Mouse (Mus musculus): ENCODE results near the gene Fbxl22.

Gene Fbxl22

DNA sequence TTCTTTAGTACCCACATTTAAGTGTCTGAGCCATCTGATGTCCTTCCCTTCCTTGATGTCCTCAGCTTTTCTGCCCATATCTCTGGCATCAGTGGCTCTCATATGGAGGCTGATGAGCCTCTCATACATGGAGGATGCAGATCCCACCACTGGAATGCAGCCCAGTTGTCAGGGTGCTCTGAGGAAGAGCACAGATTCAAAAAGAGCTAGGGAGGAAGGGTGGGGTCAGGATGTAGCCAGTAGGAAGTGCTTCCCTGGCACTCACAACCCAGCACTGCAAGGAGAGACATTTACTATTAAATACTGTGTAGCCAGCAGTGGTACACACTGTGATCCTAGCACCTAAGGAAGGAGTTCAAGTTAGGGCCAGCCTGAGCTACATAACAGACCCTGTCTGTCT is 8.0 kb downstream of the Fbxl22 start:
- no peak for DNase-seq

DNA sequence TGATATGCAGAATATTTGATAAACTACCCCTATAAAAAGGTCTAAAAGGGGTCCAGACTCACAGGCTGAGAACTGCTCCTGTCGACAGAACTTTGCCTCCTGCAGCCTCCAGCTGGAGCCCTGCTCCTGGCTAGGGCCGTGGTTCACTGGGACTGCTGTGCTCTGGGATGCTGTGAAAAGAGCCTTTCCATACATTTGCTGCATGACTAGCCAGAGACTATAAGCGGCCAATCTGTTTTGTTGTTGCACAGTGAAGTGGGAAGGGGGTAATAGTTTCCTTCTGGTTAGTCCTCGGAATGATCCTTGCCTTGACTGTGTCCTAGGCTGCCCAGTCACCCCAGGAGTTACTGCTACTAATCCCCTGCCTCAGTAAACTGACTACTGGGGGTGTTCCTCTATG is 8.4 kb downstream of the Fbxl22 start:
- no peak for DNase-seq

DNA sequence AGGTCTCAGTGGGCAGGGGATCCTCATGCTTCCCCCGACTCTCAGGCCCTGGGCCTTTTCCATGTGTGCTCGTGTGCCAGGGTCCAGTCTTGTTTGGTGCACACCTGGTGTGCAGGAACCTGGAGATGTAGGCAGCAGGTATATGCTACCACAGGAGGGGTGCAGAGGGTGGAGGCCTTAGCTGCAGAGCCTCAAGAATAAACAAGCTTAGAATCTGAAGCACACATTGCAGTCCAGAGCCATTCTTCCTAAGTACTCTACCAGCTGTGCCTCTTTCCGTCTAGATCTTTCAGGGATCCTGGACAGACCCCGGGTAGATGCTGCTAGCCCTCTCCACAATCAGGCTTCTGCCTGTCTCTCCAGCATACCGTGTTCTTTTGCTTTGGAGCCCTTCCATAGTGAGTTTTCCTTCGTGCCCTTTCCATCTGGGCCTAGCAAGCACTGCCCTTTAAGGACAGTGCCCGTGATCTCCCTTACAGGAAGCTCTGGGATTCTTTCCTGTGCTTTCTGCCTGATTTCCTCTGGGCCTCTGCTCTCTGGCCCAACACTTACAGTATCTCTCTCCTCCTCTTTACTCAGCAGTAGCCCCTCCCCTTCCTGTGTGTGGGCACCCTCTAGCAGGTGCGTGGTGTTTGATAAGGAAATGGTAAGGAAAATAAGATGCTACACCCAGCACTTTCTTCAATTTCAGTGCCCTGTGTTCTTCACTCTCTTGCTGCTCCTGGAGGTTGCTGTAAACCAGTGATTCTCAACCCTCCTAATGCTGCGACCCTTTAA is 9.1 kb downstream of the Fbxl22 start:
- peak; percentile 83 for DNase-seq

DNA sequence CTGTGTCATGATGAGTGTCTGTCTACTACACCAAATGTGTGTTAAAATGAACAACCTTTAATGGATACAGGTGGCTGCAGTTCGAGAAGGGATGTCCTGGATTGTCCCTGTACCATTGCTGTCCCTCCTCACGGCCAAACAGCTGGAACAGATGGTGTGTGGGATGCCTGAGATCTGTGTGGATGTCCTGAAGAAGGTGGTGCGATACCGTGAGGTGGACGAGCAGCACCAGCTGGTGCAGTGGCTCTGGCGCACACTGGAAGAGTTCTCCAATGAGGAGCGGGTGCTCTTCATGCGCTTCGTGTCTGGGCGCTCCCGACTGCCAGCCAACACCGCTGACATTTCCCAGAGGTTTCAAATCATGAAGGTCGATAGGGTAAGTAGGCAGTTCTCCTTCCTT is 9.9 kb downstream of the Fbxl22 start:
- DNase-seq = no peak

DNA sequence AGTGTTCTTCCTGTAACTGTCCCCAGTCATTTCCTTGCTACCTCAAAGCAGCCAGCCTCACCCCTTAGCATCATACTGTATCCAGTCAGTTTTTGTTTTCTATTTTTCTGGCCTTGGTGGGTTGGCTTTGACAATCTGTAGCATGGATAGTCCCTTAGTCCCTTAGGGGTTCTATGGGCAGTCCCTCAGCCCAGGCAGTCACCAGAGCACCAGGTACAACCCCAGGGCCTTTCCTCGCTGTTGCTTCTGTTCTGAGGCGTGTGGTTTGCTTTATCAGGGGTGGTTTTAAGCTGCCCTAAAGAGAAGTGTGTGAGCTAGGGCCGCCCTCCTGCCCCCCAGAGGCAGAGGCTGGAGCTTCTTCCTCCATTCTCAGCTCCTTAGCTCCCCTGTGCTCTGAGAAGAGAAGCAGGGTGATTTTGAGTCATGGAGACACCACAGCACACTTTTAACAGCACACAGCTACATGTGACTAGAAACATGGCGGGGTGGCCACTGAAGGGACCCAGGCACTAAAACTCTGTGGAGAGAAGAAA is 10.4 kb downstream of the Fbxl22 start:
- peak; percentile 51 for DNase-seq

DNA sequence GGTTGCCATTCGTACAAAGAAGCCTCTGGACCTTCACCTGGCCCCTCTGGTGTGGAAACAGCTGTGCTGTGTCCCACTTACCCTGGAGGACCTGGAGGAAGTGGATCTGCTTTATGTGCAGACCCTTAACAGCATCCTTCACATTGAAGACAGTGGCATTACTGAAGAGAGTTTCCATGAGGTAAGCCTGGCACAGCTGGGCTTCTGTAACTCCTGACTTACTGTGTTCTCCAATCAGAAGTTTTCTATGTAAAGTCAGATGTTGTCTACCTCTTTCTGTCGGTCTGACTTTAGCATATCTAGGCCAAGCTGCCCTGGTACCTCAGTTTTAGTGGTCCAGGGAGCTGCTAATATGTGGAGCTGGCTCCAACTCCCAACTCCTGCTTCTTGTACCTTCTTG is 13.1 kb downstream of the Fbxl22 start:
- peak; percentile 28 for DNase-seq

DNA sequence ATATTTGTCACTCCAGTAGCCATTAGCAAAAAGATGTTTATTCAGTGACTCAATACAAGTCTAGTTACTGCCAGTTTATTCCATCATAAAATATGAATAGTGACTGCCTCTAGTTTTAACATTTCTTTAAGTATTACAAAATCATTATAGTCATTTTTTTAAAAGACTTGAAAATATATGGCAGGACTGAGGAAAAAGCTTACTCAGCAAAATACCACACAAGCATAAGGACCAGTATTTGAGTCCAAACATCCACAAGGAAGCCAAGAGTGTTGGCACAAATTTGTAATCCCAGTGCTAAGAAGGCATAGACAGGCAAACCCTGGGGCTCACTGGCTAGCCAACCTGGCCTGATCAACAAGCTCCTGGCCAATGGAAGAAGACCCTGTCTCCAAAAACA is 20.4 kb downstream of the Fbxl22 start:
- no peak for DNase-seq

DNA sequence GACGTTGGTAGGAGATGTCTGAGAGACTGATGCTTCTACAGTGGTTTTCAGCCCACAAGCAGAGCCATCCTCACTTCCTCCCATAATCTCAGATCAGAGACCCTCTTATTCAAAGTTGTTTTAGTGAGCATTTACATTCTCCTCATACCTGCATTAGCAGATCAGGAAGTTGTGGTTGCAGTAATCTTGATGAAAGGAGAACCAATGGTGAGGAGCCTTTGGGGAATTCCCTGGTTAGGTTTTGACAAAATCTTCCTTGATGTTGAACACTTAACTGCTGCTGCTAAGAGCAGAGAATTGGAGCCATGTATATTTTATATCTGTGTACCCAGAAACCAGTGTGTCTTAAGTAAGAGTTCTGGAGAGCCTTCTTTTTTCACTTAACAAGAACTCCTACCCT is 22.0 kb downstream of the Fbxl22 start:
- peak; percentile 7 for DNase-seq

DNA sequence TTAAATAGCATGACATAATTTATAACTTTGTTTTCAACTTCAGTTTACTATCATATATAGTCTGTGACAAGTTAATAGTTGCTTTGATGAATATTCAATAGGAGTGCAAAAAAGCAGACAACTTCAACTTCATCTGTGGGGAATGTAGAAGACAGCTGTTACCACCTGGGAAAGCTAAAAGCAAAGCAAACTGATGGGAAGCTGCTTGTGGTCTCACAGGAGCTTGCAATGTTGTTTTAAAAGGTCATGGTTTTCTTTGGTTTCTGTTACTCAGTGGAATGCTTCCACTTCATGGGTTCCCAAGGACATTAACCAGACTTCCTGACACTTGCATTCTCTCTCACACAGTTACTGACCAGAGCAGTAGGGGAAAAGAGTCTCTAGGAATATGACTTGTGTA is 25.6 kb downstream of the Fbxl22 start:
- DNase-seq = no peak

DNA sequence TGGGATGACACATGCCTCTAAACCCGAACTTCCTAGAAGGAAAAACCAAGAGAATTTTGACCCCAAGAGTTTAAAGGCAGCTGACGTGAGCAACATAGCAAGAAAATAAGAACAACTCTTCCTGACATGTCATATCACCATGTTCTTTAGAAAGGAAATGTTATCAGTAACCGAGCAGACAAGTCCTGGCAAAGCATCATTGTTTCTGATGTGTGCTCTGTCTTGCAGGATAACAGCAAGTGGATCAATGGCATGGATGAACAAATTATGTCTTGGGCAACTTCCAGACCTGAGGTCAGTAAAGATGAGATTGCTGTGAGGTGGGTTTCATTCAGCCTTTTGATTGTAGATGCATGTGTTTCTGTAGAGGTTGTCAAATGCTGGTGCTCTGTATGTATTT is 31.0 kb downstream of the Fbxl22 start:
- DNase-seq = no peak

DNA sequence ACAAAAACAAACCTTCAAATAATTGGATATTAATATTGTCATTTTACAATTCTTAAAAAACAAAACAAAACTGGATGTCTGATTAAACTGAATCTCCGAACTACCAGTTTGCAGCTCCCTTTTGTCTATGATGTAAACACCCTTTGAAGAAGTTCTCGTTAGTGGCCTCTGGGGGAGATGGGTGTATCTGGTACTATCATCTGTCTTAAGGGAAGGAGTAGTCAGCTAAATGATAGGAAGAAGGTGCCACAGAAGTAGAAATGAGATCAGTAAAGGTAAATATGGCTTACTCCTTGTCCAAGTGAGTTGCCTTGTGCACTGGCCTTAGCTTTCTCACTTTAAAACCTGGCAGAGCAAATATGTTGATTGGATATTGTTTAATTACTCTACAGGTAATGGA is 36.6 kb downstream of the Fbxl22 start:
- DNase-seq = no peak

DNA sequence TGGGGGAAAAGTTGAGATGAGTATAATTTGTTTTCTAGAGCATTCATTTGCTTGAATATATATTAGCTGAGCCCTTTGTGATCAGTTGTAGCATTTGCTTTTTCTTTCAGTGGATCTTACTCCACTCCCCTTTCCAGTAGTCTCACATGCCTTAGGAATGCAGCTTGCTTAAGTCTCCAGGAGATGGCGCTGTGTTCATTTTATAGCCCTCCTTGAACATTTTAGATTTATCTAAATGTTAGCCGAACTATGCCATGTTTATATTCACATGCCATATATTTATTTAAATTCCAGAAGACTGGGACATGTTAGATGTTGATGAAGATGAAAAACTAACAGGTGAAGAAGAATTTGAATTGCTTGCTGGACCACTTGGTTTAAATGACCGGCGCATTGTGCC is 49.3 kb downstream of the Fbxl22 start:
- peak; percentile 59 for DNase-seq

All from thymus, postnatal 14 days (tissue).